Mouse (Mus musculus): ENCODE measurements around the gene Fbxl2. TPM values are rescaled to one million over a fixed set of nuclear protein-coding genes. Genes with fewer than 3 reads are reported as not detected.
"Not testable (repeated sequence)": the region's sequence is repeated elsewhere in the genome, so short reads cannot be mapped to it uniquely, and the experiment has no call there.

The Fbxl2 gene
- 9.7 TPM for polyA plus RNA-seq (2012; fragmentation: generic; extraction: Trizol)
- long read RNA-seq, experiment 1, transcript Fbxl2-201 (15 exons, 3,464 nt) = major isoform, 7 of 18 reads
- long read RNA-seq, experiment 1, partial matches to known transcripts = 3 of 18 reads
- long read RNA-seq, experiment 1, other reads (novel, unspliced or antisense) = 6 of 18 reads
- long read RNA-seq, experiment 2, transcript Fbxl2-201 (15 exons, 3,464 nt) = major isoform, 30 of 56 reads
- long read RNA-seq, experiment 2, partial matches to known transcripts = 3 of 56 reads
- long read RNA-seq, experiment 2, other reads (novel, unspliced or antisense) = 22 of 56 reads

GRCm38 (mm10) chr9:114046028-114046427 is at the start of gene Fbxl2:
Gene Fbxl2 (minus strand): TSS chr9:114046191.
- H3K79me2 ChIP-seq (ENCODE audit: control insufficient read depth, insufficient read depth) = no peaks in the 10 kb centered on the region
- no peaks in the 10 kb centered on the region for H3K27me3 ChIP-seq (ENCODE audit: control insufficient read depth, insufficient read depth, insufficient read length)
- H3K79me3 ChIP-seq (ENCODE audit: low read depth) = no peaks in the 10 kb centered on the region
- H3K4me3 ChIP-seq (ENCODE audit: insufficient read depth, poor library complexity, severe bottlenecking) = no peak within 1 kb of the TSS
- no peak for TF ChIP-seq MYOD1 (IDR thresholded peaks at IDR 0.05; ENCODE audit: control insufficient read depth, insufficient read length, low read depth)
- TF ChIP-seq CEBPB (IDR thresholded peaks at IDR 0.05; ENCODE audit: low read depth) = no peak
- no peak for TF ChIP-seq FOSL1 (IDR thresholded peaks at IDR 0.05; ENCODE audit: insufficient read depth, low read length, poor library complexity, severe bottlenecking)
- TF ChIP-seq MYOG (IDR thresholded peaks at IDR 0.05; ENCODE audit: control insufficient read depth, extremely low read depth, insufficient read length) = no peak
- no peak for TF ChIP-seq USF1 (IDR thresholded peaks at IDR 0.05; ENCODE audit: low read depth)
- no peak within 1 kb of the TSS for H3ac ChIP-seq (ENCODE audit: control insufficient read depth, insufficient read length, low read depth)
- H3K36me3 ChIP-seq (ENCODE audit: control insufficient read depth, insufficient read depth) = no peaks in the 10 kb centered on the region

DNA sequence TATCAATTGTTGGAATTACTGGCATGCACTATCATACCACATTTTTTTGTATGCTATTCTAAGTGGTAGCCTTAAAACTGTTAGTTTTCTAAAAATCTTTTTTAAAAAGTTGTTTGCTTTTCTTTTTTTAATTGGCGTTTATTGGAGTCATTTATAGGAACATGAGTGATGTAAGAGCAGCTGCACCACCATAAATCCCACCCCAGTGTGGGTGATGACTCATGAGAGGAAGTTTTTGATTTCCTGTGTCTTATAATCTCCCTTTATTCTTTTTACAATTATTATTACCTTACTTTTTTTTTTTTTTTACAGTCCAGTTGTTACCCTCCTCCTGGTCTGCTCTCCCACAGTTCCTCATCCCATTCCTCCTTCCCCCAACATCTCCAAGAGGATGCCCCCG is 48.9 kb upstream of the Fbxl2 start:
- no peak overlapping the region for H3K4me3 ChIP-seq (ENCODE audit: insufficient read depth, poor library complexity, severe bottlenecking)
- no peaks in the 10 kb centered on the region for H3K79me3 ChIP-seq (ENCODE audit: low read depth)
- H3K79me2 ChIP-seq (ENCODE audit: control insufficient read depth, insufficient read depth) = no peaks in the 10 kb centered on the region
- H3K36me3 ChIP-seq (ENCODE audit: control insufficient read depth, insufficient read depth) = no peaks in the 10 kb centered on the region
- TF ChIP-seq CEBPB (IDR thresholded peaks at IDR 0.05; ENCODE audit: low read depth) = no peak
- TF ChIP-seq MYOD1 (IDR thresholded peaks at IDR 0.05; ENCODE audit: control insufficient read depth, insufficient read length, low read depth) = peak; percentile 43
- no peaks in the 10 kb centered on the region for H3K27me3 ChIP-seq (ENCODE audit: control insufficient read depth, insufficient read depth, insufficient read length)
- H3ac ChIP-seq (ENCODE audit: control insufficient read depth, insufficient read length, low read depth) = no peak overlapping the region

GRCm38 (mm10) chr9:114092188-114092587 is 46.2 kb upstream of the Fbxl2 start:
- H3ac ChIP-seq (ENCODE audit: control insufficient read depth, insufficient read length, low read depth); H3K79me3 ChIP-seq (ENCODE audit: low read depth); H3K4me3 ChIP-seq (ENCODE audit: insufficient read depth, poor library complexity, severe bottlenecking); H3K27me3 ChIP-seq (ENCODE audit: control insufficient read depth, insufficient read depth, insufficient read length); H3K79me2 ChIP-seq (ENCODE audit: control insufficient read depth, insufficient read depth); H3K36me3 ChIP-seq (ENCODE audit: control insufficient read depth, insufficient read depth): not testable (repeated sequence)

- H3K79me3 ChIP-seq (ENCODE audit: low read depth); H3ac ChIP-seq (ENCODE audit: control insufficient read depth, insufficient read length, low read depth); H3K4me3 ChIP-seq (ENCODE audit: insufficient read depth, poor library complexity, severe bottlenecking); H3K27me3 ChIP-seq (ENCODE audit: control insufficient read depth, insufficient read depth, insufficient read length); H3K36me3 ChIP-seq (ENCODE audit: control insufficient read depth, insufficient read depth); H3K79me2 ChIP-seq (ENCODE audit: control insufficient read depth, insufficient read depth): not testable (repeated sequence)
Observed at GRCm38 (mm10) chr9:114088885-114089284, 42.9 kb upstream of the Fbxl2 start.

- Histone ChIP-seq H3K4me3 (ENCODE audit: insufficient read depth, poor library complexity, severe bottlenecking) (no peak overlapping the region), H3K79me3 (ENCODE audit: low read depth) (no peaks in the 10 kb centered on the region), H3K79me2 (ENCODE audit: control insufficient read depth, insufficient read depth) (no peaks in the 10 kb centered on the region), H3ac (ENCODE audit: control insufficient read depth, insufficient read length, low read depth) (no peak overlapping the region), H3K27me3 (ENCODE audit: control insufficient read depth, insufficient read depth, insufficient read length) (no peaks in the 10 kb centered on the region), H3K36me3 (ENCODE audit: control insufficient read depth, insufficient read depth) (no peaks in the 10 kb centered on the region)
- no peak for TF ChIP-seq USF1 (IDR thresholded peaks at IDR 0.05; ENCODE audit: low read depth)
- no peak for TF ChIP-seq MAX (IDR thresholded peaks at IDR 0.05)
- TF ChIP-seq CTCF (IDR thresholded peaks at IDR 0.05; ENCODE audit: control insufficient read depth, insufficient read depth, insufficient read length) = no peak
- no peak for TF ChIP-seq CEBPB (IDR thresholded peaks at IDR 0.05; ENCODE audit: low read depth)
Observed at GRCm38 (mm10) chr9:114087106-114087815, 41.3 kb upstream of the Fbxl2 start.

DNA sequence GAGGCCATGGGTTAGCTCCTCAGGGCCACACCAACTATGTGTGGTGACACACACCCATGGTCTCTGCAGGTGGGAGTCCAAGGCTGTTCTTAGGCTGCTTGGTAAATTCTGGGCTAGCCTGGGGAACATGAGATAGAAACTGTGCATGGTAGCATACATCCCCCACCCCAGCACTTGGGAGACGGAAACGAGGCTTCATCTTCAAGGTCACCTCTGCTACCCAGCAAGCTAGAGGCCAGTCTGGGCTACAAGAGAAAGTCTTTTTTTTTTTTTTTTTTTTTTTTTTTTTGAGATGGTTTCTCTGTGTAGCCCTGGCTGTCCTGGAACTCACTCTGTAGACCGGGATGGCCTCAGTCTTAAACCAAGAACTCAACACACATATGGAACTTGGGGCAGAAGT is 40.4 kb upstream of the Fbxl2 start:
- TF ChIP-seq MAX (IDR thresholded peaks at IDR 0.05) (no peak), CTCF (IDR thresholded peaks at IDR 0.05; ENCODE audit: control insufficient read depth, insufficient read depth, insufficient read length) (no peak), CEBPB (IDR thresholded peaks at IDR 0.05; ENCODE audit: low read depth) (no peak), MYOD1 (IDR thresholded peaks at IDR 0.05; ENCODE audit: control insufficient read depth, insufficient read length, low read depth) (no peak), MYOG (IDR thresholded peaks at IDR 0.05; ENCODE audit: control insufficient read depth, extremely low read depth, insufficient read length) (no peak), FOSL1 (IDR thresholded peaks at IDR 0.05; ENCODE audit: insufficient read depth, low read length, poor library complexity, severe bottlenecking) (no peak), USF1 (IDR thresholded peaks at IDR 0.05; ENCODE audit: low read depth) (no peak)
- no peaks in the 10 kb centered on the region for H3K79me2 ChIP-seq (ENCODE audit: control insufficient read depth, insufficient read depth)
- H3K36me3 ChIP-seq (ENCODE audit: control insufficient read depth, insufficient read depth) = no peaks in the 10 kb centered on the region
- H3K27me3 ChIP-seq (ENCODE audit: control insufficient read depth, insufficient read depth, insufficient read length) = no peaks in the 10 kb centered on the region
- H3ac ChIP-seq (ENCODE audit: control insufficient read depth, insufficient read length, low read depth) = no peak overlapping the region
- no peak overlapping the region for H3K4me3 ChIP-seq (ENCODE audit: insufficient read depth, poor library complexity, severe bottlenecking)
- no peaks in the 10 kb centered on the region for H3K79me3 ChIP-seq (ENCODE audit: low read depth)

Measured in C2C12 (cell line).